Mouse (Mus musculus) left cerebral cortex, postnatal 4 days (tissue): ENCODE data around the gene Tmprss9. TPM values are rescaled to one million over a fixed set of nuclear protein-coding genes. Genes with fewer than 3 reads are reported as not detected.

ENCODE experiments used
- DNase-seq: peaks from one replicate; pipeline ENCODE4 v3.0.0-alpha.2; 2022
- intact Hi-C: fragments of 180-260 bp; cut with DNase I; formaldehyde crosslinking; loops from one replicate; pipeline ENCODE4 v1.15.1; 2025
- total RNA-seq, 2 experiments: library from RNA; stranded (reverse); gene quantifications; 2 replicates each; pipeline ENCODE4 v1.2.3; 2021

Tmprss9 gene
- total RNA-seq, 2 experiments from 2014 or later = 0.12 to 0.42 TPM

GRCm38 (mm10) chr10:80841685-80842084 is 30.0 kb upstream of the Tmprss9 start:
- no peak for DNase-seq
- intact Hi-C loops = no loop called here

- DNase-seq = no peak
- intact Hi-C loops = no loop called here
These were observed 29.3 kb upstream of the Tmprss9 start for GRCm38 (mm10) chr10:80842334-80842733.

GRCm38 (mm10) chr10:80843087-80843930 is 28.3 kb upstream of the Tmprss9 start:
- DNase-seq = no peak

GRCm38 (mm10) chr10:80843931-80844547 is 27.6 kb upstream of the Tmprss9 start, which contains the start of gene Lingo3:
Gene Lingo3, minus strand, starts transcription at chr10:80844039.
- intact Hi-C loops = no loop called here

More at GRCm38 (mm10) chr10:80843087-80843930, 28.3 kb upstream of the Tmprss9 start:
- intact Hi-C loops = no loop called here

GRCm38 (mm10) chr10:80845055-80845693 is 26.5 kb upstream of the Tmprss9 start:
- intact Hi-C loops = no loop called here
- peak; percentile 72 for DNase-seq

More at GRCm38 (mm10) chr10:80843931-80844547, 27.6 kb upstream of the Tmprss9 start, which contains the start of gene Lingo3:
- DNase-seq = peak; percentile 58

- DNase-seq = no peak
These were observed 25.9 kb upstream of the Tmprss9 start for GRCm38 (mm10) chr10:80845732-80846131.

GRCm38 (mm10) chr10:80848571-80848970 is 23.1 kb upstream of the Tmprss9 start:
- intact Hi-C loops = no loop called here

More at GRCm38 (mm10) chr10:80845732-80846131, 25.9 kb upstream of the Tmprss9 start:
- intact Hi-C loops = no loop called here

GRCm38 (mm10) chr10:80854913-80855748 is 16.5 kb upstream of the Tmprss9 start, which contains the start of the genes Lsm7 and Sppl2b:
Gene Lsm7, minus strand, starts transcription at chr10:80855209.
Gene Sppl2b, plus strand, starts transcription at chr10:80855275.
- intact Hi-C loops = no loop called here

More at GRCm38 (mm10) chr10:80848571-80848970, 23.1 kb upstream of the Tmprss9 start:
- no peak for DNase-seq

GRCm38 (mm10) chr10:80855749-80856073 is 15.9 kb upstream of the Tmprss9 start:
- no peak for DNase-seq
- intact Hi-C loops = no loop called here

More at GRCm38 (mm10) chr10:80854913-80855748, 16.5 kb upstream of the Tmprss9 start, which contains the start of the genes Lsm7 and Sppl2b:
- peak; percentile 98 for DNase-seq

GRCm38 (mm10) chr10:80856267-80856666 is 15.4 kb upstream of the Tmprss9 start:
- DNase-seq = no peak
- intact Hi-C loops = no loop called here

GRCm38 (mm10) chr10:80856908-80857307 is 14.7 kb upstream of the Tmprss9 start:
- intact Hi-C loops = no loop called here
- no peak for DNase-seq

GRCm38 (mm10) chr10:80857386-80857785 is 14.3 kb upstream of the Tmprss9 start:
- intact Hi-C loops = no loop called here
- no peak for DNase-seq

- intact Hi-C loops = no loop called here
- no peak for DNase-seq
These were observed 13.8 kb upstream of the Tmprss9 start for GRCm38 (mm10) chr10:80857848-80858247.

- DNase-seq = no peak
- intact Hi-C loops = no loop called here
These were observed 13.2 kb upstream of the Tmprss9 start for GRCm38 (mm10) chr10:80858350-80858935.

- intact Hi-C loops = no loop called here
- DNase-seq = no peak
These were observed 9.3 kb upstream of the Tmprss9 start for GRCm38 (mm10) chr10:80862305-80862704.

GRCm38 (mm10) chr10:80864446-80864845 is 7.2 kb upstream of the Tmprss9 start:
- peak; percentile 67 for DNase-seq
- intact Hi-C loops = no loop called here

- no peak for DNase-seq
- intact Hi-C loops = no loop called here
These were observed 655 bp upstream of the Tmprss9 start for GRCm38 (mm10) chr10:80870993-80871392.

- no peak for DNase-seq
- intact Hi-C loops = no loop called here
These were observed 2.4 kb downstream of the Tmprss9 start for GRCm38 (mm10) chr10:80874035-80874434.

GRCm38 (mm10) chr10:80876028-80876427 is 4.4 kb downstream of the Tmprss9 start:
- DNase-seq = peak; percentile 64
- intact Hi-C loops = no loop called here

- intact Hi-C loops = no loop called here
- DNase-seq = no peak
These were observed 4.9 kb downstream of the Tmprss9 start for GRCm38 (mm10) chr10:80876594-80876993.
